Mouse (Mus musculus): ENCODE results near the gene Ralgapa1. TPM values are rescaled to one million over a fixed set of nuclear protein-coding genes. Genes with fewer than 3 reads are reported as not detected.

The Ralgapa1 gene
- total RNA-seq (2021) = 100 to 1,000 TPM; 111 to 120 TPM

DNA sequence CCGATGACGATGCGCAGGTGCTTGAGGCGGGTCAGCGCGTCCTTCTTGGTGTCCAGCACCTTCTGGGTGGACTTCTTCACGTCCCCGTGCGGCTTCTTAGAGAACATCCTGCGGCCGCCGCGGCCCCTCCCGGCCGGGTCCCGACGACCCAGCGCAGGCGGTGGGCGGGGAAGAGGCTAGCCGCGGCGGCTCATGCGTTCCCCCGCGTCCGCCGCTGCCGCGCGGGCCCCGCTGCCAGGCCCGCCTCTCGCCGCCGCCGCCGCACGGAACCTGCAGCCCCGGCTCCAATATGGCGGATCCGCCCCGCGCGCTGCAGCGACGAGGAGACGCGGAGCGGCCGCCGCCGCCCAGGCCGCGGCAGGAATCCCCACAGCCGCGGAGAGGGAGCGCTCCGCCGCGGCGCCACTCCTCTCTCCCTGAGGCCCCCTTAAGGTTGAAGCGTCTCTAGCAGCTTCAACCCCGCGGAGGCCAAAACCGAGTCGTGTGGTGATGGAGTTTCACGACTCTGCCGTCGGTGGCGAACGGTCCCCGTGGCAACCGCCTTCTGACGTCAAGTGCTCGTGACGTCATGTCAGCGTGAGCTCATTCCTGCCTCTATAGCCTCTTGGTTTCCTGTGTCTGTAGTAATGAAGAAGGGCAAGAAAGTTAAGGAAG, at the start of gene Ralgapa1:
Gene Ralgapa1 (minus strand): TSS at position 507 of the 654 bp plus-strand sequence.
- peak; percentile 85 to 93 for DNase-seq (ENCODE audit: extremely low spot score in 1 of 2, low spot score in 2 of 2)
- intact Hi-C loops (cut with DNase I) = no loop called here

DNA sequence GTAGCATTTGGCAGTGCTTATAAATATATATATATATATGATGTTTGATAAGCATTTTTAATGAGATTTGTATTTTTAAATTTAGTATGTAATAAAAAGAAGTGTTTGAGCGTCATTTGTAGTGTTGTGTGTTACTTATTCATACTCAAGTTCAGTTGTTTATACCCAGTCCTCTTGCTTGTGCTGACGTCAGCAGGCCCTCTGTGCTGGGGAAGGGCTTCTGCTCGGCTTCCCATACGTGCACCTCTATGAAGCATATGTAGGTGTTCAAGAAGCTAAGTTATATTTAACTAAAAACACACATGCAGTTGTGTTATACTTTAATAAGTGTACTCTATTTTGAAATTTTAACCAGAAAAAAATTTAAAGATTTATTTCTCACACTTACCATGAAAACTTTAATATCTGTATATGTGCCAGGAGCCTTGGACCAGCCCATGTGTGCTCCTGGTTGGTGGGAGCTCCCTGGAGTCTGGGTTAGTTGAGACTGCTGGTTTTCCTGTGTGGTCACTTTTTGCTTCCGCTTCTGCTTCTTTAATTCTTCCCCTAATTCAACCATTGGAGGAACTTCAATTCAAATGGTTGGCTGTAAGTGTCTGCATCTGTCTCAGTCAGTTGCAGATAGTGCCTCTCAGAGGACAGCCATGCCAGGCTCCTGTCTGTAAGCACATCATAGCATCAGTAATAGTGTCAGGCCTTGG, 48.8 kb upstream of the Ralgapa1 start:
- intact Hi-C loops (cut with DNase I) = no loop called here
- DNase-seq (ENCODE audit: extremely low spot score in 1 of 2, low spot score in 2 of 2) = no peak

DNA sequence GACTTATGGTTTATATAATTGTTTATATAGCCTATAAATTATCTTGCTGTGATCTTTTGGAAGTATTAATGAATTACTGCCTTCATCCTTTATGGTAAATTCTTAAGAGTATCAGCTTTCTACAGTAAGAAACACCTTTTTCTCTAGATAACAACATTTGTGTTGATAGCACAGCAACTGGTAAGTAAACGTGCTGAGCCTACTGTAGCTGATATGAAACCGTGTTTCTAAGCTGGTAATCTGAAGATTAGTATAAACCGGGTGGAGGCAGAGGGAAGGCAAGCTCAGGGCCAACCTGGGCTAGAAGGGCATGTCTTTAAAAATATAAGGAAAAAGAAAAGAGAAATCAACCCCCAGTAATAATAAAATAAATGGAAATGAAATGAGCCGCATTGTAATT, 46.8 kb upstream of the Ralgapa1 start:
- intact Hi-C loops (cut with DNase I) = no loop called here
- no peak for DNase-seq (ENCODE audit: extremely low spot score in 1 of 2, low spot score in 2 of 2)

DNA sequence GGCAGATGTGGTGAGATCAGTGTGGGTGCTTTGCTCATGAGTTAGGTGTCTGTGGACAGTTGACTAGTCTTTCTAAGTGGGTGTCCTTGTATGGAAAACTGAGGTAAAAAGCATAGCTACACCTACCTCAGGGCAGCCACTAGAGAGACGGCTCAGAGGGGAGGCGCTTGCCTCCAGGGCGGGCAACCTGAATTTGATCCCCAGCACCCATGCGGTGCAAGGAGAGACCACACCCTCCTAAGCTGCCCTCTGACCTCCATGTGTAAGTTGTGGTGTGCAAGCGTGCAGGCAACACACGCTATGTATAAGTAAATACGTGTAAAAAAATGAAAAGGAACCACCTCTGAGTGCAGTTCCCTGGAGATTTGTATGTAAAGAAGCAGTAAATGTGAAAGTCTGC, 39.7 kb upstream of the Ralgapa1 start:
- intact Hi-C loops (cut with DNase I) = no loop called here
- no peak for DNase-seq (ENCODE audit: extremely low spot score in 1 of 2, low spot score in 2 of 2)

- DNase-seq (ENCODE audit: extremely low spot score in 1 of 2, low spot score in 2 of 2) = no peak
- intact Hi-C loops (cut with DNase I) = no loop called here
These were observed 38.7 kb upstream of the Ralgapa1 start for GRCm38 (mm10) chr12:55859409-55860349.

DNA sequence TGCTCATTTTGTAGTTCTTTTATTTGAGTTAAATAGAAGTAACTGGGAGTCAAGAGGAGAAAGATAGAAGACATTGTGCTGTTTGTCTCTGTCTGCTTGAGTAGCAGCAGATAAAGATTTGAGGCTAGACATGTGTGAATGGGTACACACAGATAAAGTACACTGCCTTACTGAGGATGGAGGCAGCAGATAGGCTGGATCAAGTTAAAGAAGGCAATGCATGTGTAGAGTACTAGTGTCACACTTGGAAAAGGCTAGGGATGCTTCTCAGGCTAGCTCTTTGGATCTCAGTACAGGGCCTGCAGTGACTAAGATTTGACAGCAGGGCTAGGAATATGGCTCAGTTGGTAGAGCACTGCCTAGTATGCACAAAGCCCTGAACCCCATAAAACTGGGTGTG, 29.7 kb upstream of the Ralgapa1 start:
- intact Hi-C loops (cut with DNase I) = no loop called here

GRCm38 (mm10) chr12:55847851-55848250, 26.9 kb upstream of the Ralgapa1 start:
- intact Hi-C loops (cut with DNase I) = no loop called here
- DNase-seq (ENCODE audit: extremely low spot score in 1 of 2, low spot score in 2 of 2) = no peak

More for the DNA sequence above, 29.7 kb upstream of the Ralgapa1 start:
- no peak for DNase-seq (ENCODE audit: extremely low spot score in 1 of 2, low spot score in 2 of 2)

GRCm38 (mm10) chr12:55846741-55847140, 25.8 kb upstream of the Ralgapa1 start:
- intact Hi-C loops (cut with DNase I) = no loop called here
- no peak for DNase-seq (ENCODE audit: extremely low spot score in 1 of 2, low spot score in 2 of 2)

DNA sequence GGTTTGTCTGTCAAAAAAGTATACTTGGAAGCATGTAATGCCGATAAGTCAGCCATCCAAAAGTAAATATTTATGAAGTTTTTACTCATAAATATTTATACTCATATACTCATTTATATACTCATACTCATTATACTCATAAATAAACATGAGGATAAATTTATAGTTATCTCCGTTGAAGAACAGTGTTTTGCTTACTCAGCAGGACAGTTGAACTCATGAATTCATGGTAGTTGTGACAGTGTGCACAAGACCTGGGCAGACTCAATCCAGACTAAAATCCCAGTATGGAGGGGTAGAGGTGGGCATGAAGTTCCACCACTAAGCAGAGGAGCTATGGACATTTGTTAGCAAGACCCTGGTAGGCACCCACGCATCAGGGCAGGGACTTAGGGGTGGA, 16.5 kb upstream of the Ralgapa1 start:
- no peak for DNase-seq (ENCODE audit: extremely low spot score in 1 of 2, low spot score in 2 of 2)

DNA sequence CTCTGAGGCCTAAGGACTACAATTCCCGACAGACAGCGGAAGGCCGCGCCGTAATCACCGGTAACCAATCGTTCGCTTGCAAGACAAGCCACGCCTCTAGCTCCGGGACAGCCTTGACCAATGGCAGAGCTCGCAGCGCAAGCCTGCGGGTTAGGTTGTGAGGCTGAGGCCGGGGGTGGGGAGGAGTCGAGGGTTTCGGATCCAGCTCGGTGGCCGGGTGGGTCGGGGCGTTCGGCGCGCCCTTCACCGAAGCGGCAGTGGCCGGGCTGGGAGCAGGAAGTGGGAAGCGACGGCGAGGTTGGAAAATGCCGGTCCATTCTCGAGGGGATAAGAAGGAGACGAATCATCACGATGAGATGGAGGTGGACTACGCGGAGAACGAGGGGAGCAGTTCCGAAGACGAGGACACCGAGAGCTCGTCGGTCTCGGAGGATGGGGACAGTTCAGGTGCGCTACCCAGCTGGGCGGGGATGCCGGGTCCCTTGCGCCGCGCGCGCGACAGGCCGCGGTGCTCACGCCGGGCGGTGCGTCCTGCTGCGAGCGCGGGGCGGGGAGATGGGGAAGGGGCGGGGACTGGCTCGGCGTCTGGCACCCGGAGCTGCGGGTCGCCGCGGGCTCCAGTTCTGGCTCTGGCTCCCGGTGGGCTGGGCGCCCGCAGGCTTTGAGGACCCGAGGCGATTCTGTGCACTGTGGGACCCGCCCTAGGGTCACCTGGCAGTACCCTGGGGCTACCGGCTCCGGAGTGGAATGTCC, 15.4 kb upstream of the Ralgapa1 start, which contains the start of gene Brms1l:
Gene Brms1l (plus strand): TSS at position 126 of the 753 bp plus-strand sequence.
- peak; percentile 97 to 99 for DNase-seq (ENCODE audit: extremely low spot score in 1 of 2, low spot score in 2 of 2)
- intact Hi-C loops (cut with DNase I) = loop anchor here (10.0 kb wide), 2 partner anchors 332 to 522 kb away; no protein-coding TSS in a partner anchor

More for the DNA sequence above, 16.5 kb upstream of the Ralgapa1 start:
- intact Hi-C loops (cut with DNase I) = loop anchor here (10.0 kb wide), 2 partner anchors 333 to 523 kb away; no protein-coding TSS in a partner anchor

DNA sequence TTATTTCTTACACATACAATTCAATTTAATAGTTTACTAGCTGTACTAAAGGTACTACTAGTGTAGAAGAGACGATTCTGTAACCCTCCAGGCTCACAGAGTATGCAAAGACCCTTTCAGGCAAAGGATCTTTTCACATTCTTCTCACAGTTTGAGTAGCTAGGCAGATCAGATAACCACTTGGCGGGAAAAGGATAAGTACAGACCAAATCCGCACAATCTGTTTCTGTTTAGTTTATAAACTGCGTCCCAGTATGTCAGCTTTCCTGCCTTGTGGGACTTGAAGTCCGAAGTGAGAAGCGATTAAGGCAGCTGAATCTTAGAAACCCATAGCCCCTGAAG, 14.9 kb upstream of the Ralgapa1 start:
- no peak for DNase-seq (ENCODE audit: extremely low spot score in 1 of 2, low spot score in 2 of 2)
- intact Hi-C loops (cut with DNase I) = loop anchor here (10.0 kb wide), 2 partner anchors 331 to 521 kb away; no protein-coding TSS in a partner anchor

GRCm38 (mm10) chr12:55834891-55835290, 13.9 kb upstream of the Ralgapa1 start:
- DNase-seq (ENCODE audit: extremely low spot score in 1 of 2, low spot score in 2 of 2) = no peak
- intact Hi-C loops (cut with DNase I) = loop anchor here (10.0 kb wide), 2 partner anchors 330 to 520 kb away; no protein-coding TSS in a partner anchor

DNA sequence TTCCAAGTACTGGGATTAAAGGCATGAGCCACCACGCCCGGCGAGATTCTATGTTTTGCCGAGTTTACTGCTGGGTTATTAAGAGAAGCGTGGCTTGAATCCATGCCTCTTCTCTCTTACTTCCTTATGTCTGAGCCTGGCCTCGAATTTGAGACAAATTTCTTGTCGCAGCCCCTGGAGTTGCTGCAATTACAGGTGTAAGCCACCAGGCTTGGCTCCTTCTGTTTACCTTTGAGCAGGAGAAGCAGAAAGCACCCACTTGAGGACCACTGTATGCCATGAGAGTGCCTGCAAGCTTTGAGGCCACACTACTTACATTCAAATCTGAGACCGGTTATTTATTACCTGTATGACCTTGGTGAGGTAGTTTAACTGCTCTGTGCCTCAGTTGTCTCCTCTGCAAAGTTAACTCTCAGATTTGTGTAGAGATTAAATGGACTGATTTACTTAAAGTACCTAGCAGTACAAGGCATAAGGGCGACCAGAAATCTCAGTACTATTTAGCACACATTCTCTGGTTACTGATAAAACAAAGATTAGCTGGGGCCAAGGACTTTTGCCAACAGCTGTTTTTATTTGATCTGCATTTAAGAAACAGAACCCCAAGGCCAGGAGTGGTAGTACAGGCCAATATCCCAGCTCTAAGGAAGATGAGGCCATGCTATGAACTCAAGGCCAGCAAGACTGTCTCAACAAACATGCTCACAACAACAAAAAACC, 13.1 kb upstream of the Ralgapa1 start:
- intact Hi-C loops (cut with DNase I) = loop anchor here (10.0 kb wide), 2 partner anchors 329 to 519 kb away; no protein-coding TSS in a partner anchor
- DNase-seq (ENCODE audit: extremely low spot score in 1 of 2, low spot score in 2 of 2) = no peak

DNA sequence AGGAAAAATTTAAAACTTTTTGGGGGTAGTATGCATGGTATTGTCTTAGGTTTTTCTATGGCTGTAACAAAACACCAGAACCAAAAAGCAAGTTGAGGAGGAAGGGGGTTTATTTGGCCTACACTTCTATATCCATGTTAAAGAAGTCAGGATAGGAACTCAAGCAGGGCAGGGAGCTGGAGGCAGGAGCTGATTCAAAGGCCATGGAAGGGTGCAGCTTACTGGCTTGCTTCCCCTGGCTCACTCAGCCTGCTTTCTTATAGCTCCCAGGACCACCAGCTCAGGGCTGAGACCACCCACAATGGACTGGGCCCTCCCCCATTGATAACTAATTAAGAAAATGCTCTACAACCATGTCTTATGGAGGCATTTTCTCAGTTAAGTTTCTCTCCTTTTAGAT, 12.0 kb upstream of the Ralgapa1 start:
- intact Hi-C loops (cut with DNase I) = loop anchor here (10.0 kb wide), 2 partner anchors 328 to 518 kb away; no protein-coding TSS in a partner anchor
- no peak for DNase-seq (ENCODE audit: extremely low spot score in 1 of 2, low spot score in 2 of 2)

DNA sequence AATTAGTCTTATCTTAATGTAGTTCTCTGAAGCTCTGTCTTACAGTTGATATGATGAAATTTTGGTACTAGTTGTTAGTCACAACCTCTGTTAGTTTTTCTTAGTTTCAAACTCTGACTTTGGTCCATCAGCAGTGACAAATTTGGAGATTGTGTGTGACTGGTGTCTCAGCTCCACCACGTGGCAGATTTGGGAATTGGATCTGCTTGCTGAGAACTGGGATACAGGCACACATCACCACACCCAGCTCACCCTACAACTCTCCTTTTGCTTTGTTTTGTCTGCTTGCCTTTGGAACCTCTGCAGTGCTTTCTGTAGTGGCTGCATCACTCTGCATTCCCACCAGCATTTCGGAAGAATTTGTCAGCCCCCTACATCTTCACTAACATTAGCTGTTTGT, 10.1 kb upstream of the Ralgapa1 start:
- DNase-seq (ENCODE audit: extremely low spot score in 1 of 2, low spot score in 2 of 2) = peak; percentile 63 to 71
- intact Hi-C loops (cut with DNase I) = loop anchor here (10.0 kb wide), 2 partner anchors 326 to 516 kb away; no protein-coding TSS in a partner anchor

- intact Hi-C loops (cut with DNase I) = loop anchor here (5.0 kb wide), 1 partner anchor 48 kb away; no protein-coding TSS in a partner anchor
These were observed 4.6 kb upstream of the Ralgapa1 start for GRCm38 (mm10) chr12:55825537-55825936.

GRCm38 (mm10) chr12:55824027-55824426, 3.1 kb upstream of the Ralgapa1 start:
- intact Hi-C loops (cut with DNase I) = no loop called here
- DNase-seq (ENCODE audit: extremely low spot score in 1 of 2, low spot score in 2 of 2) = no peak

More at GRCm38 (mm10) chr12:55825537-55825936, 4.6 kb upstream of the Ralgapa1 start:
- no peak for DNase-seq (ENCODE audit: extremely low spot score in 1 of 2, low spot score in 2 of 2)
